Mouse (Mus musculus): ENCODE data around the gene Acss1. TPM values are rescaled to one million over a fixed set of nuclear protein-coding genes. Genes with fewer than 3 reads are reported as not detected.

Acss1 gene
- total and polyA plus RNA-seq, 2 experiments from 2014 or later: 18.5 to 59.2 TPM

GRCm38 (mm10) chr2:150578603-150579002, 89.7 kb downstream of the Acss1 start:
- WGBS: 76% methylated on average over 5 of the region's 5 CpGs
- no peaks in the 10 kb centered on the region for H3K4me1 ChIP-seq (ENCODE audit: control insufficient read depth, insufficient read depth)
- H3K27me3 ChIP-seq (ENCODE audit: control insufficient read depth, insufficient read depth, low read length): no peaks in the 10 kb centered on the region
- peaks cover 19% of the 10 kb centered on the region for H3K36me3 ChIP-seq (replicated peaks; ENCODE audit: control insufficient read depth, insufficient read depth, low read length)
- H3K27ac ChIP-seq (ENCODE audit: low read depth): no peak overlapping the region; the same call in 1 of the 2 replicates
- no peaks in the 10 kb centered on the region for H3K9me3 ChIP-seq (replicated peaks; ENCODE audit: control insufficient read depth, low read length)
- H3K9ac ChIP-seq (replicated peaks; ENCODE audit: low read depth, low read length): no peak overlapping the region
- ATAC-seq (ENCODE audit: insufficient read depth, low read depth) (no peak), DNase-seq (ENCODE audit: low spot score) (no peak)
- TF ChIP-seq CTCF (IDR thresholded peaks at IDR 0.05; ENCODE audit: low read depth) (no peak), EP300 (IDR thresholded peaks at IDR 0.05; ENCODE audit: low read depth) (no peak)
- no peak overlapping the region for H3K4me2 ChIP-seq (ENCODE audit: low read depth, low read length)
- no peak overlapping the region for H3K4me3 ChIP-seq (ENCODE audit: low read depth, low read length)

- DNase-seq (ENCODE audit: low spot score) (no peak), ATAC-seq (ENCODE audit: insufficient read depth, low read depth) (no peak)
- H3K4me2 ChIP-seq (ENCODE audit: low read depth, low read length): no peak overlapping the region
- H3K27me3 ChIP-seq (ENCODE audit: control insufficient read depth, insufficient read depth, low read length): no peaks in the 10 kb centered on the region
- no peak overlapping the region for H3K9ac ChIP-seq (replicated peaks; ENCODE audit: low read depth, low read length)
- H3K36me3 ChIP-seq (replicated peaks; ENCODE audit: control insufficient read depth, insufficient read depth, low read length): 0 out of 2 replicates have a peak, but pooled peaks cover 4% of the 10 kb centered on the region
- no peak overlapping the region for H3K4me3 ChIP-seq (ENCODE audit: low read depth, low read length)
- no peaks in the 10 kb centered on the region for H3K9me3 ChIP-seq (replicated peaks; ENCODE audit: control insufficient read depth, low read length)
- TF ChIP-seq CTCF (IDR thresholded peaks at IDR 0.05; ENCODE audit: low read depth) (no peak), EP300 (IDR thresholded peaks at IDR 0.05; ENCODE audit: low read depth) (no peak)
- WGBS: 68% methylated on average over 1 of the region's 1 CpGs
- no peaks in the 10 kb centered on the region for H3K4me1 ChIP-seq (ENCODE audit: control insufficient read depth, insufficient read depth)
- no peak overlapping the region for H3K27ac ChIP-seq (ENCODE audit: low read depth)
Observed at GRCm38 (mm10) chr2:150576256-150576655, 92.0 kb downstream of the Acss1 start.

- DNase-seq (ENCODE audit: low spot score) (no peak), ATAC-seq (ENCODE audit: insufficient read depth, low read depth) (no peak)
- Histone ChIP-seq H3K36me3 (replicated peaks; ENCODE audit: control insufficient read depth, insufficient read depth, low read length) (no peaks in the 10 kb centered on the region), H3K4me3 (ENCODE audit: low read depth, low read length) (no peak overlapping the region), H3K9me3 (replicated peaks; ENCODE audit: control insufficient read depth, low read length) (no peaks in the 10 kb centered on the region), H3K4me1 (ENCODE audit: control insufficient read depth, insufficient read depth) (no peaks in the 10 kb centered on the region), H3K27me3 (ENCODE audit: control insufficient read depth, insufficient read depth, low read length) (no peaks in the 10 kb centered on the region), H3K4me2 (ENCODE audit: low read depth, low read length) (no peak overlapping the region), H3K27ac (ENCODE audit: low read depth) (no peak overlapping the region), H3K9ac (replicated peaks; ENCODE audit: low read depth, low read length) (no peak overlapping the region)
- TF ChIP-seq CTCF (IDR thresholded peaks at IDR 0.05; ENCODE audit: low read depth): no peak
- TF ChIP-seq EP300 (IDR thresholded peaks at IDR 0.05; ENCODE audit: low read depth): no peak
- 86% methylated on average over 3 of the region's 3 CpGs for WGBS
Observed at GRCm38 (mm10) chr2:150572463-150572862, 95.8 kb downstream of the Acss1 start.

- TF ChIP-seq EP300 (IDR thresholded peaks at IDR 0.05; ENCODE audit: low read depth) (no peak), CTCF (IDR thresholded peaks at IDR 0.05; ENCODE audit: low read depth) (no peak)
- ATAC-seq (ENCODE audit: insufficient read depth, low read depth): no peak
- 87% methylated on average over 2 of the region's 2 CpGs for WGBS
- Histone ChIP-seq H3K27ac (ENCODE audit: low read depth) (no peak overlapping the region), H3K9ac (replicated peaks; ENCODE audit: low read depth, low read length) (no peak overlapping the region), H3K4me3 (ENCODE audit: low read depth, low read length) (no peak overlapping the region), H3K4me2 (ENCODE audit: low read depth, low read length) (no peak overlapping the region), H3K36me3 (replicated peaks; ENCODE audit: control insufficient read depth, insufficient read depth, low read length) (no peaks in the 10 kb centered on the region), H3K27me3 (ENCODE audit: control insufficient read depth, insufficient read depth, low read length) (no peaks in the 10 kb centered on the region), H3K9me3 (replicated peaks; ENCODE audit: control insufficient read depth, low read length) (no peaks in the 10 kb centered on the region), H3K4me1 (ENCODE audit: control insufficient read depth, insufficient read depth) (no peaks in the 10 kb centered on the region)
- no peak for DNase-seq (ENCODE audit: low spot score)
Observed at GRCm38 (mm10) chr2:150570761-150571160, 97.5 kb downstream of the Acss1 start.

GRCm38 (mm10) chr2:150569847-150570590, 98.3 kb downstream of the Acss1 start, which contains the start of gene Cst7:
TSS of gene Cst7 (plus strand) at chr2:150570415.
- H3K4me3 ChIP-seq (ENCODE audit: low read depth, low read length): no peak within 1 kb of the TSS
- no peak within 1 kb of the TSS for H3K9ac ChIP-seq (replicated peaks; ENCODE audit: low read depth, low read length)
- H3K27ac ChIP-seq (ENCODE audit: low read depth): no peak within 1 kb of the TSS
- no peaks in the 10 kb centered on the region for H3K27me3 ChIP-seq (ENCODE audit: control insufficient read depth, insufficient read depth, low read length)
- H3K4me2 ChIP-seq (ENCODE audit: low read depth, low read length): no peak within 1 kb of the TSS
- H3K4me1 ChIP-seq (ENCODE audit: control insufficient read depth, insufficient read depth): no peaks in the 10 kb centered on the region
- no peak for DNase-seq (ENCODE audit: low spot score)
- 53% methylated on average over 11 of the region's 11 CpGs for WGBS
- H3K36me3 ChIP-seq (replicated peaks; ENCODE audit: control insufficient read depth, insufficient read depth, low read length): no peaks in the 10 kb centered on the region
- H3K9me3 ChIP-seq (replicated peaks; ENCODE audit: control insufficient read depth, low read length): no peaks in the 10 kb centered on the region
- TF ChIP-seq CTCF (IDR thresholded peaks at IDR 0.05; ENCODE audit: low read depth) (no peak), EP300 (IDR thresholded peaks at IDR 0.05; ENCODE audit: low read depth) (no peak)
- ATAC-seq (ENCODE audit: insufficient read depth, low read depth): no peak

Other genes with a start within 250 kb of the Acss1 start
- 0.95 and 1.9 TPM in 2 replicates for gene Zfp442, start 217.0 kb downstream of the Acss1 start, total RNA-seq (2014; rRNA removed; ENCODE audit: low replicate concordance)
- 3.0 and 4.1 TPM in 2 replicates for gene Zfp442, start 217.0 kb downstream of the Acss1 start, polyA plus RNA-seq (2015; fragmentation: Nextera tagmentation; extraction: Ambion mirVana)
- not detected in 2 replicates for gene Zfp345, start 183.4 kb downstream of the Acss1 start, total RNA-seq (2014; rRNA removed; ENCODE audit: low replicate concordance)
- 0.04 TPM in 1 of 2 replicates, not detected in the other for gene Zfp345, start 183.4 kb downstream of the Acss1 start, polyA plus RNA-seq (2015; fragmentation: Nextera tagmentation; extraction: Ambion mirVana)
- not detected in 2 replicates for gene Cst7, start 98.1 kb downstream of the Acss1 start, total RNA-seq (2014; rRNA removed; ENCODE audit: low replicate concordance)
- gene Cst7, start 98.1 kb downstream of the Acss1 start, polyA plus RNA-seq (2015; fragmentation: Nextera tagmentation; extraction: Ambion mirVana): 0.12 and 0.16 TPM in 2 replicates
- gene Apmap, start 59.9 kb downstream of the Acss1 start, total RNA-seq (2014; rRNA removed; ENCODE audit: low replicate concordance): 8.5 and 14.4 TPM in 2 replicates
- 19.0 and 19.8 TPM in 2 replicates for gene Apmap, start 59.9 kb downstream of the Acss1 start, polyA plus RNA-seq (2015; fragmentation: Nextera tagmentation; extraction: Ambion mirVana)
- not detected in 2 replicates for gene Vsx1, start 20.9 kb upstream of the Acss1 start, total RNA-seq (2014; rRNA removed; ENCODE audit: low replicate concordance)
- not detected in 2 replicates for gene Vsx1, start 20.9 kb upstream of the Acss1 start, polyA plus RNA-seq (2015; fragmentation: Nextera tagmentation; extraction: Ambion mirVana)
- 16.9 and 25.8 TPM in 2 replicates for gene Entpd6, start 80.5 kb upstream of the Acss1 start, total RNA-seq (2014; rRNA removed; ENCODE audit: low replicate concordance)
- gene Entpd6, start 80.5 kb upstream of the Acss1 start, polyA plus RNA-seq (2015; fragmentation: Nextera tagmentation; extraction: Ambion mirVana): 17.3 and 17.4 TPM in 2 replicates
- gene Pygb, start 118.2 kb upstream of the Acss1 start, total RNA-seq (2014; rRNA removed; ENCODE audit: low replicate concordance): 489 and 581 TPM in 2 replicates
- gene Pygb, start 118.2 kb upstream of the Acss1 start, polyA plus RNA-seq (2015; fragmentation: Nextera tagmentation; extraction: Ambion mirVana): 255 and 282 TPM in 2 replicates
- 32.6 and 41.4 TPM in 2 replicates for gene Abhd12, start 236.2 kb upstream of the Acss1 start, total RNA-seq (2014; rRNA removed; ENCODE audit: low replicate concordance)
- gene Abhd12, start 236.2 kb upstream of the Acss1 start, polyA plus RNA-seq (2015; fragmentation: Nextera tagmentation; extraction: Ambion mirVana): 31.5 and 34.0 TPM in 2 replicates
- 1.6 and 33.1 TPM in 2 replicates for gene Gins1, start 236.9 kb upstream of the Acss1 start, total RNA-seq (2014; rRNA removed; ENCODE audit: low replicate concordance)
- 7.8 and 10.0 TPM in 2 replicates for gene Gins1, start 236.9 kb upstream of the Acss1 start, polyA plus RNA-seq (2015; fragmentation: Nextera tagmentation; extraction: Ambion mirVana)